Mouse (Mus musculus) midbrain, embryonic 16.5 days (tissue): ENCODE results near the gene Kxd1. TPM values are rescaled to one million over a fixed set of nuclear protein-coding genes. Genes with fewer than 3 reads are reported as not detected.

Experiments used
- ATAC-seq: fragments of 200-750 bp; cut with Nextera tagmentation; 2 replicates; pipeline ENCODE4 v1.8.0; 2017; ENCODE audit warnings: moderate TSS enrichment
- H3K27ac ChIP-seq: fragments of 300-500 bp; sonication (generic); 2 replicates; pipeline ENCODE4 v1.5.1; 2014; ENCODE audit warnings: mild to moderate bottlenecking, low read length, mixed read lengths
- H3K27me3 ChIP-seq: fragments of 300-500 bp; sonication (generic); 2 replicates; pipeline ENCODE4 v1.6.1; 2014; ENCODE audit warnings: low read depth, low read length, mixed read lengths; ENCODE audit not compliant: control insufficient read depth, insufficient read depth
- H3K36me3 ChIP-seq: fragments of 300-500 bp; sonication (generic); 2 replicates; pipeline ENCODE4 v1.6.1; 2014; ENCODE audit warnings: mild to moderate bottlenecking, low read length, moderate library complexity, mixed read lengths; ENCODE audit not compliant: control insufficient read depth, insufficient read depth
- H3K4me1 ChIP-seq: fragments of 300-500 bp; sonication (generic); 2 replicates; pipeline ENCODE4 v1.6.1; 2014; ENCODE audit warnings: mild to moderate bottlenecking, low read length, mixed read lengths; ENCODE audit not compliant: control insufficient read depth, insufficient read depth
- H3K4me2 ChIP-seq: fragments of 300-500 bp; sonication (generic); 2 replicates; pipeline ENCODE4 v1.6.1; 2014; ENCODE audit warnings: mild to moderate bottlenecking, low read length, mixed read lengths
- H3K4me3 ChIP-seq: fragments of 300-500 bp; sonication (generic); 2 replicates; pipeline ENCODE4 v1.5.1; 2014; ENCODE audit warnings: low read depth, mild to moderate bottlenecking, low read length, moderate library complexity, mixed read lengths
- H3K9ac ChIP-seq: fragments of 300-500 bp; sonication (generic); 2 replicates; pipeline ENCODE4 v1.6.1; 2014; ENCODE audit warnings: low read depth, low read length, mixed read lengths
- H3K9me3 ChIP-seq: fragments of 300-500 bp; sonication (generic); replicated peaks from 2 replicates; pipeline ENCODE4 v1.6.1; 2014; ENCODE audit warnings: mild to moderate bottlenecking, low read length, mixed read lengths; ENCODE audit not compliant: control insufficient read depth, poor library complexity, severe bottlenecking
- WGBS: fragments of 180-500 bp; shearing (Covaris S2); extraction: QIAGEN DNeasy Blood & Tissue Kit; methylation state at CpG from one replicate; pipeline ENCODE4 v1.1.7; 2014; 5-methylcytosine and 5-hydroxymethylcytosine counted together
- polyA plus RNA-seq: library from polyadenylated mRNA; unstranded; fragments of >200 nt; fragmentation: Nextera tagmentation; extraction: Ambion mirVana; gene quantifications from 2 replicates; pipeline ENCODE4 v1.2.1, GENCODE M21; 2015

The Kxd1 gene
- polyA plus RNA-seq, 1 experiment from 2014 or later: 43.1 TPM

DNA sequence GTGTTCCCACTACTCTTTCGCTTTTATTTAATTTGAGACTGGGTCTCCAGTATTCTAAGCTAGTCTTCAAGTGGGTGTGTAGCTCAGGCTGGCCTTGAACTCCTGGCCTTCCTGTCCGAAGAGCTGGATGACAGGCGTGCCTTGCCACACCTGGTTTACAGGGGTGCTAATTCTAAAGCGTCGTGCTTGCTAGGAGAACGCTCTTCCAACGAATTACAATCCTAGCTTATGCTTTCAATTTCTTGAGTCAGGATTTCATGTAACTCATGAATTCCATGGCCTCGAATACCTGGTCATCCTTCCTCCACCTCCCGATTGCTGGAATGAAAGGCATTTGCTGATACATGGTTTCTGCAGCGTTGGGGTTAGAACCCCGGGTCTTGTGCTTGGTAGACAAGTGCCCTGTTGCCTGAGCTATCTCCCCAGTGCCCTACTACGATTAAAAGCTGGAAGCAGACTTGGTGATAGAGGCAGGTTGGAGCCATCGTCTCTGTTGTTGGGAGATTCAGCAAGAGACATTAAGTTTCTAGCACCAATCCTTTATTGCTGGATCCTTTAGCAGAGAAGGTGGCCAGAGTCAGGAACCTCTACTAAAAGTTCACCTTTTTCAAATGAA, 534 bp upstream of the Kxd1 start:
- 38% methylated on average over 13 of the region's 13 CpGs for WGBS
- peak overlapping the region; percentile 75 for H3K4me2 ChIP-seq
- peak overlapping the region; percentile 93 for H3K27ac ChIP-seq
- H3K36me3 ChIP-seq: peaks cover 21% of the 10 kb centered on the region
- H3K4me1 ChIP-seq: peaks cover 16% of the 10 kb centered on the region
- peak overlapping the region; percentile 81 for H3K4me3 ChIP-seq
- ATAC-seq: no peak; the same call in 1 of the 2 replicates
- no peaks in the 10 kb centered on the region for H3K9me3 ChIP-seq
- peak overlapping the region; percentile 97 for H3K9ac ChIP-seq
- H3K27me3 ChIP-seq: no peaks in the 10 kb centered on the region

DNA sequence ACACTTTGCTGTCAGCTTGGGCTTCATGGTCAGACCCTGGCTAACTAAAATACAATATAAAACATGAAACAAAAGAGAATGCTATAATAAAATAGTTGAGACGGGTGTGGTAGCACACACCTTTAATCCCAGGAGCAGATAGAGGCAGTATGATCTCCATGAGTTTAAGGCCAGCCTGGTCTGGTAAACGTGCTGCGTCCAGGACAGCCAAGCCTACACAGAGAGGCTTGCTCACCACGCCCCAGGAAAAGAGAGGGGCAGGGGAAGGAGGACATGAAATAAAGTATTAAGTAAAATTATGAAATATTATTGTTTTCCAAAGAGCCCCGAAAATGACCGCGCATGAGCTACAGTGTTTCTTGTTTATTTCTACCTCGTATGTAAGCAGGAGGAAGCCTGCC, 645 bp downstream of the Kxd1 start:
- Histone ChIP-seq H3K4me3 (peak overlapping the region; percentile 81), H3K9ac (peak overlapping the region; percentile 97)
- ATAC-seq: peak; percentile 15; the same call in 1 of the 2 replicates

DNA sequence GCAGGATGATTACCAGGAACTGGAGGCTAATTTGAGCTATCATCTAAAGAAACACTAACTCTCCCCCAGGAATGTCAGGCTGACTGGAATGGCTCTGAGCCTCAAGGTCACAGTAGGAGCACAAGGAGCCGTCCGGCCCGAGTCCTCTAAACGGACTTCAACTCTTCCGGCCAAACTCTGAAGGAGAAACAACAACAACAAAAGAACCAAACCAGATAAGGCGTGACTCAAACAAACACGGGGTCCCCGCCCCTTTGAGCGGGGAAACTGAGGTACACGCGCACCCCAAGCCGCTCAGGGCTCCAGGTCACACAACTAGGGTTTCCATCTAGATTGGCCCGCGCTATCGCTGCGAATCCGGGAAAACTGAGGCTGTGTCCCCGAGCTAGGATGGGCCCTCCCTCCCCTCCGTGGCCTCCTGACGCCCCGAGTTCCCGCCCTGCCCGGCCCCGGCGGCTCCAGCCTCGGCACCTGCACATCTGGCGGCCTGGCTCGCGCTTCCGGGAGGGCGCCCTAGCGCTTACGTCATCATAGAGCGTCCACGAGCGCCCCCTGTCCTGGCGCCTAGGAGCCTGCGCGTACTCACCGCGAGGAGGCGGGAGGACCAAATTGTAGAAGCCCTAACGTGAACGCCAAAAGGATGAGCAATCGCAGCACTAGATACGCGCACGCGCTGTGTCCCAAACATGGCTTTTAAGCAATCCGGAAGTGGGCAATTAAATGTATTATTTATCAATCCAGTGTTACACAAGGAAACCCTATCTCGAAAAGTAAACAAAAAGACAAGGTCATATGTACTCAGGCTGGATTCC, 5.0 kb downstream of the Kxd1 start:
- no peaks in the 10 kb centered on the region for H3K9me3 ChIP-seq
- peak overlapping the region; percentile 85 for H3K4me2 ChIP-seq
- peaks cover 10% of the 10 kb centered on the region for H3K4me1 ChIP-seq
- peak overlapping the region; percentile 74 for H3K4me3 ChIP-seq
- 0 out of 2 replicates have a peak, but pooled peaks cover 3% of the 10 kb centered on the region for H3K36me3 ChIP-seq
- no peaks in the 10 kb centered on the region for H3K27me3 ChIP-seq
- H3K27ac ChIP-seq: peak overlapping the region; percentile 87
- peak overlapping the region; percentile 90 for H3K9ac ChIP-seq
- under 1% methylated on average over 48 of the region's 51 CpGs for WGBS
- peak; percentile 88 for ATAC-seq

More for the DNA sequence above, 645 bp downstream of the Kxd1 start:
- 3% methylated on average over 8 of the region's 8 CpGs for WGBS
- Histone ChIP-seq H3K4me2 (peak overlapping the region; percentile 61), H3K27me3 (no peaks in the 10 kb centered on the region), H3K36me3 (peaks cover 14% of the 10 kb centered on the region), H3K4me1 (peaks cover 20% of the 10 kb centered on the region), H3K27ac (peak overlapping the region; percentile 93), H3K9me3 (no peaks in the 10 kb centered on the region)

DNA sequence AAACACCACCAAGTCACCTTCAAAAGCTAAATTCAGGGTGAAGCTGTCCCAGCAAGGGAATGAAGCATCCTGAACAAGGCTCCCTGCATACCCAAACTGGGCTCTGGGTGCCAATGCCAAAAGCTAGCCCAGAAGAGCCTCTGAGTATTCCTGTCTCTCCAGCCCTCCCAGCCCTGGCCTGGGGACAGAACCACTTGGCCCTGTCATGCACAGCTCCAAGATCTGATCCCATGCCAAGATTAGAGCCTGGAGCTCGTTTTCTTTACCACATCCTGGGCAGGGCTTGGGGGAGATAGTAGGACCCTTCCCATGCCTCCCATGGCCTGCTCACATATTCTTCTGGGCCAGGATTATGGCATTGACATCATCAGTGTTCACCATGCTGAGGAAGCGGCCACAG, 8.2 kb downstream of the Kxd1 start:
- no peak overlapping the region for H3K9ac ChIP-seq
- H3K4me2 ChIP-seq: no peak overlapping the region
- no peaks in the 10 kb centered on the region for H3K9me3 ChIP-seq
- no peak overlapping the region for H3K4me3 ChIP-seq
- H3K36me3 ChIP-seq: 0 out of 2 replicates have a peak, but pooled peaks cover 6% of the 10 kb centered on the region
- H3K4me1 ChIP-seq: peaks cover 6% of the 10 kb centered on the region
- H3K27ac ChIP-seq: no peak overlapping the region
- 58% methylated on average over 2 of the region's 2 CpGs for WGBS
- no peak for ATAC-seq
- H3K27me3 ChIP-seq: no peaks in the 10 kb centered on the region

DNA sequence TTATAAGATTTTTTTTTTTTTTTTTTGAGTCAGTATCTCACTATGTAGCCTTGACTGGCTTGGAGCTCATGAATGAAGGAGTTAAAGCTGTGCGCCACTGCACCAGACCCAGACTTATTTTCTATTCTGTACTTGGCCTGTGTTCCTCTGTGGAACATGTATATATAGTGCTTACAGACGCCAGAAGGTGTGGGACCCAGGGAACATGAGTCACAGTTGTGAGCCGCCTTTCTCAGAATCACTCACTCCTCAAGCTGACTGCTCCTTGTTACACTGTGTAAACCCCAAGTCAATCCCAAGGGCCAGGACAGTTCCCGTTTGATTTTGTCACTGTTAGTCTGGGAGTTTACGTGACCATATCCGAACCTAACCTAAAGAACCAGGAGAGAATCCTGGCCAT, 8.7 kb downstream of the Kxd1 start:
- Histone ChIP-seq H3K4me2 (no peak overlapping the region), H3K4me1 (peaks cover 6% of the 10 kb centered on the region), H3K27me3 (no peaks in the 10 kb centered on the region), H3K4me3 (no peak overlapping the region), H3K9me3 (no peaks in the 10 kb centered on the region), H3K36me3 (peaks cover 8% of the 10 kb centered on the region; the same call in 1 of the 2 replicates), H3K9ac (no peak overlapping the region), H3K27ac (no peak overlapping the region)
- no peak for ATAC-seq
- 93% methylated on average over 6 of the region's 6 CpGs for WGBS

DNA sequence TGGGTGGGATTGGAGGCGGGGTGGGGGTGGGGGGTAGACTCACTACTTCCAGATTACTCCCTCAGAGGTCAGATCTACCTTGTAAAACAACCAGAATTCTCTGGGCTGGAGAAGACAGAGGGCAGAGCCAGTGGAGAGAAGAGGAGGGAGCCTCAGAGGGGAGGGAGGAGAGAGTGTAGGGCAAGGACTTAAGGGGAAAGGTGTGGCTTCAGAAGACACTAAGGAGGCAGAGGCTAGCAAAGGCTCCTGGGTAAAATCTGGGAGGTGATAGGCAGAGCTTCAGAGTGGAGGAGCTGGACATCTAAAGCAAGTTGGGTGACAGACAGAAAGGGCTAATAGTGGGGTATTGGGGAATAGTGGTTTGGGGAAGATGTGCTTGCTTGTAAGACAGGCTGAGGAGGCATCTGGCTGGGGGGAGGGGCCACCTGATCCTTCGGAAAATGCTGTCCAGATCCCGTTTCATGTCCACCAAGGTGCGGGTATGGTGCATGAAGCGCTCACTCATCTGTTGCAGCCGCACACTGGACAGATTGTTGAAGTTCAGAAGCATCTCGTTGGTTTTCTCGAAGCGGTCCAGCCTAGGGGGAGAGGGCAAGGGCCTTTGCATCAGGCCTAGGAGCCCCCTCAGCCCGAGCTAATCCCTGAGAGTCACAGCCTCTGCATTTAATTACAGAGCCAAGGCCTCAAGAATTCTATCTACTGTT, 9.7 kb downstream of the Kxd1 start:
- H3K36me3 ChIP-seq: peaks cover 8% of the 10 kb centered on the region; the same call in 1 of the 2 replicates
- no peaks in the 10 kb centered on the region for H3K27me3 ChIP-seq
- peaks cover 6% of the 10 kb centered on the region for H3K4me1 ChIP-seq
- no peak overlapping the region for H3K9ac ChIP-seq
- H3K9me3 ChIP-seq: no peaks in the 10 kb centered on the region
- no peak for ATAC-seq
- WGBS: 79% methylated on average over 10 of the region's 10 CpGs
- no peak overlapping the region for H3K4me2 ChIP-seq
- no peak overlapping the region for H3K27ac ChIP-seq
- H3K4me3 ChIP-seq: no peak overlapping the region

DNA sequence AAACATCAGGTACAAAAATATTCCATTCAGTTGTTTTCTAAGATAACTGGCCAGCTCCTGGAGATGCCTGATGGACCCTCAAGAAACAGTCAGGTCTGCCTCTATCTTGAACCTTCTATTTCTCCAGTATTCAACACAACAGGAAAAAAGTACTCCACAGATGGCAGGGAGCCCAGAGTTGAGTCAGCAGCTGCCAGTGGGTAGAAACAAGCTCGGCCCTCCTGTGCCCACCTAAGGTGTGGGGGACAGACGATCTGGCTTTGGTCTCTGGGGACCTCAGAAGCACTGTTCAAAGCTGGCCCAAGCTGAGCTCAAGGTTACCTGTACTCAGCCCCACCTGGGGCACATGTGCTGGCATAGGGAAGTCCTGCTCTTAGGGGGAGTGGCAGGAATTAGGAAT, 14.3 kb downstream of the Kxd1 start:
- Histone ChIP-seq H3K4me1 (peaks cover 16% of the 10 kb centered on the region), H3K4me3 (no peak overlapping the region), H3K4me2 (no peak overlapping the region), H3K9ac (no peak overlapping the region), H3K27ac (no peak overlapping the region), H3K36me3 (peaks cover 6% of the 10 kb centered on the region; the same call in 1 of the 2 replicates), H3K27me3 (no peaks in the 10 kb centered on the region), H3K9me3 (no peaks in the 10 kb centered on the region)
- WGBS: 70% methylated on average over 2 of the region's 2 CpGs
- no peak for ATAC-seq

DNA sequence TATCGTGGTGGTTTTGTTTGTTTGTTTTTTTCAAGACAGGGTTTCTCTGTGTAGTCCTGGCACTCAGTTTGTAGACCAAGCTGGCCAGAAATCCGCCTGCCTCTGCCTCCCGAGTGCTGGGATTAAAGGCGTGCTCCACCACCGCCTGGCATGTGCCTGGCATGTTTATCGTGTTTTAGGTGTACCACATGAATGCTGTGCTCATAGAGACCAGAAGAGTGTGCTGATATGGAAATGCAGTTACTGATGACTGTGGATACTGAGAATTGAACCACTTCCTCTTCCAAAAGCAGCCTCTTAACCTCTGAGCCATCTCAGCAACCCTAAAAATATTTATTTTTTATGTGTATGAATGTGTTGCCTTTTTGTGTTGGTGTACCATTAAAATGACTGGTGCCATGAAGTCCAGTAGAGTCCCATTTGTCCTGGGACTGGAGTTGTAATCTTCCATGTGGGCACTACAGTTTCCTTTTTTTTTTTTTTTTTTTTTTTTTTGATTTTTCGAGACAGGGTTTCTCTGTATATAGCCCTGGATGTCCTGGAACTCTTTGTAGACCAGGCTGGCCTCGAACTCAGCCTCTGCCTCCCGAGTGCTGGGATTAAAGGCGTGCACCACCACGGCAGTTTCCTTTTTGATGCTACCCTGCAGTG, 15.4 kb downstream of the Kxd1 start:
- ATAC-seq: no peak
- no peak overlapping the region for H3K9ac ChIP-seq
- no peak overlapping the region for H3K4me3 ChIP-seq
- no peaks in the 10 kb centered on the region for H3K27me3 ChIP-seq
- WGBS: 96% methylated on average over 11 of the region's 11 CpGs
- H3K27ac ChIP-seq: no peak overlapping the region
- H3K36me3 ChIP-seq: peaks cover 13% of the 10 kb centered on the region
- H3K9me3 ChIP-seq: no peaks in the 10 kb centered on the region
- H3K4me1 ChIP-seq: peaks cover 17% of the 10 kb centered on the region
- no peak overlapping the region for H3K4me2 ChIP-seq
